In genomic region chr16:18386972-18387371, GRCm38 (mm10) we compare ENCODE assay signal across 11 mouse cellular contexts. TPM values are rescaled to one million over a fixed set of nuclear protein-coding genes. Genes with fewer than 3 reads are reported as not detected.
DNase-seq lines count a peak whose midpoint lies in the region; ATAC-seq and TF ChIP-seq lines count a peak whose summit lies in the region.
"Had no signal": no experiment of that assay in that cellular context is flagged by ENCODE, and none has a peak within 500 bp of the region (broad histone marks: within the 10 kb centered on the region; RNA-seq: fewer than 3 reads in every experiment).

No protein-coding gene starts in this region.

- 74% methylated on average over 3 of the region's 3 CpGs for WGBS in kidney, embryonic 16.5 days
- 52% methylated on average over 3 of the region's 3 CpGs for WGBS in forebrain, embryonic 14.5 days

- no peak for TF ChIP-seq RAD21 in MEL (IDR thresholded peaks at IDR 0.05; ENCODE audit: low read depth, low read length)

- no peak overlapping the region for H3K27ac ChIP-seq in kidney, embryonic 16.5 days (ENCODE audit: low read length)
- H3K27ac ChIP-seq in ES-Bruce4 (ENCODE audit: insufficient read depth, low read length) (no peak overlapping the region), MEL (ENCODE audit: control insufficient read depth, low read depth, low read length) (peak overlapping the region; percentile 86)
- H3K27ac ChIP-seq in forebrain, embryonic 14.5 days (ENCODE audit: low read depth, low read length), result no peak overlapping the region
- H3K27ac ChIP-seq: kidney, embryonic 15.5 days; stomach, embryonic 15.5 days had no signal

- no peaks in the 10 kb centered on the region for H3K9me3 ChIP-seq in kidney, embryonic 16.5 days (ENCODE audit: low read length)
- H3K9me3 ChIP-seq in ES-Bruce4 (replicated peaks; ENCODE audit: control insufficient read depth, insufficient read depth, low read length, poor library complexity, severe bottlenecking) (no peaks in the 10 kb centered on the region), MEL (replicated peaks; ENCODE audit: insufficient read depth, low read length) (no peaks in the 10 kb centered on the region)
- no peaks in the 10 kb centered on the region for H3K9me3 ChIP-seq in forebrain, embryonic 14.5 days (replicated peaks; ENCODE audit: control insufficient read depth, low read length)
- H3K9me3 ChIP-seq: kidney, embryonic 15.5 days; stomach, embryonic 15.5 days had no signal

- H3K4me3 ChIP-seq in kidney, embryonic 16.5 days (ENCODE audit: low read length), result no peak overlapping the region
- H3K4me3 ChIP-seq in ES-Bruce4 (ENCODE audit: low read depth, low read length) (no peak overlapping the region), MEL (ENCODE audit: control insufficient read depth in 1 of 2, insufficient read depth in 1 of 2, low read depth in 2 of 2, low read length in 2 of 2) (no peak overlapping the region)
- no peak overlapping the region for H3K4me3 ChIP-seq in forebrain, embryonic 14.5 days (ENCODE audit: low read depth, low read length)
- H3K4me3 ChIP-seq: kidney, embryonic 15.5 days; stomach, embryonic 15.5 days had no signal

- peaks cover 52% of the 10 kb centered on the region for H3K4me1 ChIP-seq in kidney, embryonic 16.5 days (ENCODE audit: insufficient read depth, low read length)
- H3K4me1 ChIP-seq in ES-Bruce4 (ENCODE audit: control insufficient read depth, insufficient read depth, low read length) (peaks cover 19% of the 10 kb centered on the region), MEL (ENCODE audit: control insufficient read depth in 1 of 2, insufficient read depth in 2 of 2, low read length in 2 of 2) (peaks cover 14 to 36% of the 10 kb centered on the region in 2 experiments)
- peaks cover 33% of the 10 kb centered on the region for H3K4me1 ChIP-seq in forebrain, embryonic 14.5 days (ENCODE audit: control insufficient read depth, insufficient read depth, low read length)

- TF ChIP-seq EP300 in ES-Bruce4 (IDR thresholded peaks at IDR 0.05; ENCODE audit: insufficient read depth, low read depth, low read length), result peak; percentile 93
- no peak for TF ChIP-seq EP300 in MEL (IDR thresholded peaks at IDR 0.05; ENCODE audit: low read depth in 1 of 2, low read length in 2 of 2)

- TF ChIP-seq POLR2A in ES-Bruce4 (IDR thresholded peaks at IDR 0.05; ENCODE audit: insufficient read depth, low read length), result no peak
- no peak for TF ChIP-seq POLR2A in MEL (IDR thresholded peaks at IDR 0.05; ENCODE audit: control insufficient read depth in 1 of 2, insufficient read depth in 1 of 2, low read depth in 1 of 2, low read length in 2 of 2, poor library complexity in 1 of 2)

- H3K9ac ChIP-seq in kidney, embryonic 16.5 days (replicated peaks; ENCODE audit: low read length), result no peak overlapping the region
- H3K9ac ChIP-seq in ES-Bruce4 (ENCODE audit: low read depth, poor library complexity, severe bottlenecking), result no peak overlapping the region
- 0 out of 2 replicates have a peak overlapping the region, but pooled peaks have one; percentile 18 for H3K9ac ChIP-seq in MEL (ENCODE audit: control insufficient read depth, low read depth, low read length, poor library complexity, severe bottlenecking)
- H3K9ac ChIP-seq in forebrain, embryonic 14.5 days (ENCODE audit: low read length), result no peak overlapping the region
- H3K9ac ChIP-seq: kidney, embryonic 15.5 days; stomach, embryonic 15.5 days had no signal

- no peak for TF ChIP-seq CTCF in ES-Bruce4 (IDR thresholded peaks at IDR 0.05; ENCODE audit: low read depth, low read length)
- no peak for TF ChIP-seq CTCF in MEL (IDR thresholded peaks at IDR 0.05 in 2 of 3, conservative IDR thresholded peaks at IDR 0.05 in 1 of 3; ENCODE audit: control insufficient read depth in 1 of 3, insufficient read depth in 1 of 3, low read depth in 2 of 3, low read length in 3 of 3, poor library complexity in 1 of 3, severe bottlenecking in 1 of 3)

- no peaks in the 10 kb centered on the region for H3K27me3 ChIP-seq in kidney, embryonic 16.5 days (ENCODE audit: insufficient read depth, low read length)
- H3K27me3 ChIP-seq in ES-Bruce4 (ENCODE audit: control insufficient read depth, insufficient read depth, low read length, poor library complexity, severe bottlenecking) (no peaks in the 10 kb centered on the region), MEL (ENCODE audit: control insufficient read depth in 1 of 2, insufficient read depth in 2 of 2, low read length in 2 of 2) (no peaks in the 10 kb centered on the region)
- H3K27me3 ChIP-seq in forebrain, embryonic 14.5 days (replicated peaks; ENCODE audit: control insufficient read depth, insufficient read depth, low read length), result no peaks in the 10 kb centered on the region
- H3K27me3 ChIP-seq: kidney, embryonic 15.5 days; stomach, embryonic 15.5 days had no signal

- no peaks in the 10 kb centered on the region for H3K36me3 ChIP-seq in kidney, embryonic 16.5 days (ENCODE audit: insufficient read depth, low read length)
- H3K36me3 ChIP-seq in ES-Bruce4 (ENCODE audit: control insufficient read depth, insufficient read depth, low read length, poor library complexity, severe bottlenecking) (no peaks in the 10 kb centered on the region), MEL (ENCODE audit: control insufficient read depth in 1 of 2, insufficient read depth in 2 of 2, low read length in 2 of 2) (peaks cover 0 to 25% of the 10 kb centered on the region in 2 experiments; a peak in 2 of 4 replicates)
- H3K36me3 ChIP-seq in forebrain, embryonic 14.5 days (ENCODE audit: control insufficient read depth, insufficient read depth, low read length), result no peaks in the 10 kb centered on the region
- H3K36me3 ChIP-seq: kidney, embryonic 15.5 days; stomach, embryonic 15.5 days had no signal

- peak; percentile 12 for DNase-seq in kidney, postnatal 10 days
- DNase-seq in MEL (ENCODE audit: low read depth, low spot score) (peak; percentile 35), liver (peak; percentile 5)
- DNase-seq in forebrain, embryonic 14.5 days (ENCODE audit: low spot score), result no peak
- DNase-seq in urinary bladder, postnatal 36 days (ENCODE audit: low spot score in 2 of 2), result no peak
- DNase-seq: adrenal gland, adult 8-10 months had no signal

- H3K4me2 ChIP-seq in kidney, embryonic 16.5 days (replicated peaks; ENCODE audit: low read depth, low read length), result no peak overlapping the region
- no peak overlapping the region for H3K4me2 ChIP-seq in forebrain, embryonic 14.5 days (ENCODE audit: low read length)
- H3K4me2 ChIP-seq: kidney, embryonic 15.5 days; stomach, embryonic 15.5 days had no signal

- ATAC-seq in kidney, embryonic 16.5 days (ENCODE audit: low FRiP score, low TSS enrichment), result no peak
- ATAC-seq in forebrain, embryonic 14.5 days, result no peak
- ATAC-seq: lung, postnatal 0 days had no signal

- H3K79me2 ChIP-seq in MEL (ENCODE audit: control insufficient read depth, insufficient read depth, low read length, poor library complexity), result no peaks in the 10 kb centered on the region

TF ChIP-seq in MEL, 35 proteins besides CTCF, POLR2A, EP300 and RAD21:
- TF ChIP-seq MAFK (IDR thresholded peaks at IDR 0.05; ENCODE audit: borderline replicate concordance, low read depth, low read length) (no peak), UBTF (IDR thresholded peaks at IDR 0.05; ENCODE audit: borderline replicate concordance, insufficient read depth, low read depth, low read length) (no peak)
TF ChIP-seq in MEL: peak in this region for 0.

RNA-seq across cellular contexts. Expression of gene Arvcf, which starts 39.0 kb away (rescaled TPM):
- 31.0 and 31.2 TPM in 2 replicates for polyA plus RNA-seq in kidney, embryonic 16.5 days (2015; fragmentation: Nextera tagmentation; extraction: Ambion mirVana)
- polyA plus RNA-seq in ES-Bruce4 (2011; ENCODE audit: insufficient read depth, insufficient read length, low read depth, missing spikeins), result 26.3 and 38.1 TPM in 2 replicates
- 8.9 and 9.1 TPM in 2 replicates for total RNA-seq in MEL (2012; rRNA removed)
- 10 to 100 TPM in 1 of 2 experiments, not detected in 1; 14.5 TPM for polyA plus RNA-seq in MEL (2012; ENCODE audit: insufficient read depth in 1 of 2, insufficient read length in 2 of 2, low read depth in 1 of 2, low replicate concordance in 2 of 2, missing spikeins in 1 of 2)
- polyA plus RNA-seq in forebrain, embryonic 14.5 days (2014; fragmentation: Nextera tagmentation; extraction: Ambion mirVana), result 46.8 and 47.8 TPM in 2 replicates

RNA-seq across cellular contexts. Expression of gene Tango2, which starts 39.1 kb away (rescaled TPM):
- 29.1 and 31.0 TPM in 2 replicates for polyA plus RNA-seq in kidney, embryonic 16.5 days (2015; fragmentation: Nextera tagmentation; extraction: Ambion mirVana)
- polyA plus RNA-seq in ES-Bruce4 (2011; ENCODE audit: insufficient read depth, insufficient read length, low read depth, missing spikeins), result 19.3 and 21.3 TPM in 2 replicates
- total RNA-seq in MEL (2012; rRNA removed), result 38.0 and 55.9 TPM in 2 replicates
- polyA plus RNA-seq in MEL (2012; ENCODE audit: insufficient read depth in 1 of 2, insufficient read length in 2 of 2, low read depth in 1 of 2, low replicate concordance in 2 of 2, missing spikeins in 1 of 2), result 10 to 100 TPM in 1 of 2 experiments, not detected in 1; 98.3 TPM
- polyA plus RNA-seq in forebrain, embryonic 14.5 days (2014; fragmentation: Nextera tagmentation; extraction: Ambion mirVana), result 78.7 and 81.3 TPM in 2 replicates

RNA-seq across cellular contexts. Expression of gene Txnrd2, which starts 39.2 kb away (rescaled TPM):
- 33.7 and 35.2 TPM in 2 replicates for polyA plus RNA-seq in kidney, embryonic 16.5 days (2015; fragmentation: Nextera tagmentation; extraction: Ambion mirVana)
- polyA plus RNA-seq in ES-Bruce4 (2011; ENCODE audit: insufficient read depth, insufficient read length, low read depth, missing spikeins) (7.1 and 9.3 TPM in 2 replicates), MEL (2012; ENCODE audit: insufficient read depth in 1 of 2, insufficient read length in 2 of 2, low read depth in 1 of 2, low replicate concordance in 2 of 2, missing spikeins in 1 of 2) (10 to 100 TPM in 1 of 2 experiments, not detected in 1; 46.8 TPM)
- total RNA-seq in MEL (2012; rRNA removed), result 25.7 and 31.2 TPM in 2 replicates
- polyA plus RNA-seq in forebrain, embryonic 14.5 days (2014; fragmentation: Nextera tagmentation; extraction: Ambion mirVana), result 22.0 and 23.5 TPM in 2 replicates

RNA-seq across cellular contexts. Expression of gene Comt, which starts 39.7 kb away (rescaled TPM):
- 119 and 127 TPM in 2 replicates for polyA plus RNA-seq in kidney, embryonic 16.5 days (2015; fragmentation: Nextera tagmentation; extraction: Ambion mirVana)
- 13.6 and 15.4 TPM in 2 replicates for polyA plus RNA-seq in ES-Bruce4 (2011; ENCODE audit: insufficient read depth, insufficient read length, low read depth, missing spikeins)
- 48.8 and 62.5 TPM in 2 replicates for total RNA-seq in MEL (2012; rRNA removed)
- 10 to 100 TPM in 1 of 2 experiments, not detected in 1; 71.8 TPM for polyA plus RNA-seq in MEL (2012; ENCODE audit: insufficient read depth in 1 of 2, insufficient read length in 2 of 2, low read depth in 1 of 2, low replicate concordance in 2 of 2, missing spikeins in 1 of 2)
- 54.6 and 71.9 TPM in 2 replicates for polyA plus RNA-seq in forebrain, embryonic 14.5 days (2014; fragmentation: Nextera tagmentation; extraction: Ambion mirVana)

Comparison
In these comparisons a context has a peak if more than half of its experiments do, and no peak if none do; other contexts are left out.
1. DNase-seq: peak in kidney, postnatal 10 days (single experiment), MEL (single experiment) and liver (single experiment); none in forebrain, embryonic 14.5 days (single experiment) and urinary bladder, postnatal 36 days (0 of 2).